Mouse (Mus musculus) midbrain, embryonic 12.5 days (tissue): ENCODE results near the gene Rasa2. TPM values are rescaled to one million over a fixed set of nuclear protein-coding genes. Genes with fewer than 3 reads are reported as not detected.
"Not testable (repeated sequence)": the region's sequence is repeated elsewhere in the genome, so short reads cannot be mapped to it uniquely, and the experiment has no call there.

Source experiments
- ATAC-seq: fragments of 200-750 bp; cut with Nextera tagmentation; 2 replicates; pipeline ENCODE4 v1.8.0; 2017; ENCODE audit warnings: low read depth, moderate TSS enrichment, moderate library complexity; ENCODE audit not compliant: low FRiP score
- H3K27ac ChIP-seq: fragments of 300-500 bp; sonication (generic); replicated peaks from 2 replicates; pipeline ENCODE4 v1.5.1; 2016; ENCODE audit warnings: mild to moderate bottlenecking
- H3K27me3 ChIP-seq: fragments of 300-500 bp; sonication (generic); 2 replicates; pipeline ENCODE4 v1.6.1; 2016; ENCODE audit warnings: mild to moderate bottlenecking
- H3K36me3 ChIP-seq: fragments of 300-500 bp; sonication (generic); 2 replicates; pipeline ENCODE4 v1.6.1; 2016
- H3K4me1 ChIP-seq: fragments of 300-500 bp; sonication (generic); 2 replicates; pipeline ENCODE4 v1.6.1; 2016
- H3K4me2 ChIP-seq: fragments of 300-500 bp; sonication (generic); replicated peaks from 2 replicates; pipeline ENCODE4 v1.6.1; 2016; ENCODE audit warnings: mild to moderate bottlenecking, moderate library complexity
- H3K4me3 ChIP-seq: fragments of 300-500 bp; sonication (generic); 2 replicates; pipeline ENCODE4 v1.5.1; 2016; ENCODE audit warnings: mild to moderate bottlenecking
- H3K9ac ChIP-seq: fragments of 300-500 bp; sonication (generic); replicated peaks from 2 replicates; pipeline ENCODE4 v1.6.1; 2016; ENCODE audit warnings: mild to moderate bottlenecking, moderate library complexity
- H3K9me3 ChIP-seq: fragments of 300-500 bp; sonication (generic); 2 replicates; pipeline ENCODE4 v1.6.1; 2016; ENCODE audit warnings: mild to moderate bottlenecking
- WGBS: fragments of 180-500 bp; shearing (Covaris S2); methylation state at CpG from one replicate; pipeline ENCODE4 v1.1.7; 2016; 5-methylcytosine and 5-hydroxymethylcytosine counted together
- polyA plus RNA-seq: library from polyadenylated mRNA; unstranded; fragments of >200 nt; fragmentation: Nextera tagmentation; extraction: Ambion mirVana; gene quantifications from 2 replicates; pipeline ENCODE4 v1.2.1, GENCODE M21; 2016

Rasa2 gene
- polyA plus RNA-seq, 1 experiment from 2014 or later: 16.4 TPM

GRCm38 (mm10) chr9:96660510-96661244 lies 29.3 kb upstream of the Rasa2 start:
- H3K9ac ChIP-seq: no peak overlapping the region
- H3K9me3 ChIP-seq: no peaks in the 10 kb centered on the region
- ATAC-seq: no peak
- WGBS: 73% methylated on average over 10 of the region's 10 CpGs
- H3K27ac ChIP-seq: no peak overlapping the region
- no peak overlapping the region for H3K4me3 ChIP-seq
- no peaks in the 10 kb centered on the region for H3K27me3 ChIP-seq
- H3K4me1 ChIP-seq: no peaks in the 10 kb centered on the region
- no peaks in the 10 kb centered on the region for H3K36me3 ChIP-seq
- H3K4me2 ChIP-seq: no peak overlapping the region

GRCm38 (mm10) chr9:96659801-96660200 lies 28.4 kb upstream of the Rasa2 start:
- Histone ChIP-seq H3K9me3 (no peaks in the 10 kb centered on the region), H3K4me2 (no peak overlapping the region), H3K4me1 (no peaks in the 10 kb centered on the region), H3K36me3 (no peaks in the 10 kb centered on the region), H3K27me3 (no peaks in the 10 kb centered on the region), H3K9ac (no peak overlapping the region), H3K27ac (no peak overlapping the region), H3K4me3 (no peak overlapping the region)
- 80% methylated on average over 2 of the region's 2 CpGs for WGBS
- ATAC-seq: no peak

- 81% methylated on average over 4 of the region's 4 CpGs for WGBS
- ATAC-seq: no peak
- no peaks in the 10 kb centered on the region for H3K9me3 ChIP-seq
- H3K27me3 ChIP-seq: peaks cover 4% of the 10 kb centered on the region; the same call in 1 of the 2 replicates
- H3K4me3 ChIP-seq: no peak overlapping the region
- no peaks in the 10 kb centered on the region for H3K4me1 ChIP-seq
- no peaks in the 10 kb centered on the region for H3K36me3 ChIP-seq
- no peak overlapping the region for H3K4me2 ChIP-seq
- no peak overlapping the region for H3K27ac ChIP-seq
- no peak overlapping the region for H3K9ac ChIP-seq
These were observed 22.1 kb upstream of the Rasa2 start for GRCm38 (mm10) chr9:96653538-96653937.

- no peaks in the 10 kb centered on the region for H3K36me3 ChIP-seq
- H3K27ac ChIP-seq: no peak overlapping the region
- ATAC-seq: no peak
- H3K4me3 ChIP-seq: no peak overlapping the region
- no peak overlapping the region for H3K4me2 ChIP-seq
- 64% methylated on average over 6 of the region's 6 CpGs for WGBS
- H3K9me3 ChIP-seq: no peaks in the 10 kb centered on the region
- peaks cover 4% of the 10 kb centered on the region; the same call in 1 of the 2 replicates for H3K27me3 ChIP-seq
- H3K4me1 ChIP-seq: no peaks in the 10 kb centered on the region
- H3K9ac ChIP-seq: no peak overlapping the region
These were observed 21.3 kb upstream of the Rasa2 start for GRCm38 (mm10) chr9:96652763-96653162.

GRCm38 (mm10) chr9:96650807-96651206 lies 19.4 kb upstream of the Rasa2 start:
- peaks cover 4% of the 10 kb centered on the region; the same call in 1 of the 2 replicates for H3K27me3 ChIP-seq
- no peak overlapping the region for H3K9ac ChIP-seq
- H3K4me2 ChIP-seq: no peak overlapping the region
- WGBS: 87% methylated on average over 7 of the region's 7 CpGs
- H3K4me3 ChIP-seq: no peak overlapping the region
- no peaks in the 10 kb centered on the region for H3K4me1 ChIP-seq
- no peaks in the 10 kb centered on the region for H3K9me3 ChIP-seq
- ATAC-seq: no peak
- no peaks in the 10 kb centered on the region for H3K36me3 ChIP-seq
- no peak overlapping the region for H3K27ac ChIP-seq

GRCm38 (mm10) chr9:96649924-96650323 lies 18.5 kb upstream of the Rasa2 start:
- peaks cover 4% of the 10 kb centered on the region; the same call in 1 of the 2 replicates for H3K27me3 ChIP-seq
- H3K4me2 ChIP-seq: no peak overlapping the region
- no peak overlapping the region for H3K4me3 ChIP-seq
- no peak overlapping the region for H3K27ac ChIP-seq
- no peak overlapping the region for H3K9ac ChIP-seq
- H3K4me1 ChIP-seq: no peaks in the 10 kb centered on the region
- no peak for ATAC-seq
- WGBS: 68% methylated on average over 9 of the region's 9 CpGs
- H3K9me3 ChIP-seq: no peaks in the 10 kb centered on the region
- H3K36me3 ChIP-seq: no peaks in the 10 kb centered on the region

GRCm38 (mm10) chr9:96649362-96649761 lies 17.9 kb upstream of the Rasa2 start:
- 95% methylated on average over 4 of the region's 4 CpGs for WGBS
- ATAC-seq: no peak

GRCm38 (mm10) chr9:96646668-96647295 lies 15.4 kb upstream of the Rasa2 start:
- H3K27ac ChIP-seq: no peak overlapping the region
- peaks cover 4% of the 10 kb centered on the region; the same call in 1 of the 2 replicates for H3K27me3 ChIP-seq
- 66% methylated on average over 2 of the region's 2 CpGs for WGBS
- no peak for ATAC-seq
- no peak overlapping the region for H3K4me2 ChIP-seq
- H3K4me3 ChIP-seq: no peak overlapping the region
- no peaks in the 10 kb centered on the region for H3K9me3 ChIP-seq
- H3K4me1 ChIP-seq: no peaks in the 10 kb centered on the region
- no peak overlapping the region for H3K9ac ChIP-seq
- no peaks in the 10 kb centered on the region for H3K36me3 ChIP-seq

More at GRCm38 (mm10) chr9:96649362-96649761, 17.9 kb upstream of the Rasa2 start:
- H3K27me3 ChIP-seq: peaks cover 4% of the 10 kb centered on the region; the same call in 1 of the 2 replicates
- no peak overlapping the region for H3K9ac ChIP-seq
- no peak overlapping the region for H3K4me3 ChIP-seq
- no peak overlapping the region for H3K4me2 ChIP-seq
- H3K36me3 ChIP-seq: no peaks in the 10 kb centered on the region
- no peaks in the 10 kb centered on the region for H3K4me1 ChIP-seq
- H3K27ac ChIP-seq: no peak overlapping the region
- no peaks in the 10 kb centered on the region for H3K9me3 ChIP-seq

GRCm38 (mm10) chr9:96644840-96645239 lies 13.4 kb upstream of the Rasa2 start:
- no peak overlapping the region for H3K9ac ChIP-seq
- H3K4me2 ChIP-seq: no peak overlapping the region
- H3K27ac ChIP-seq: no peak overlapping the region
- WGBS: 92% methylated on average over 2 of the region's 2 CpGs
- peaks cover 5% of the 10 kb centered on the region; the same call in 1 of the 2 replicates for H3K27me3 ChIP-seq
- H3K9me3 ChIP-seq: no peaks in the 10 kb centered on the region
- no peaks in the 10 kb centered on the region for H3K36me3 ChIP-seq
- no peak overlapping the region for H3K4me3 ChIP-seq
- ATAC-seq: no peak
- no peaks in the 10 kb centered on the region for H3K4me1 ChIP-seq

- not testable (repeated sequence) for H3K9me3 ChIP-seq, H3K36me3 ChIP-seq, ATAC-seq, H3K9ac ChIP-seq, H3K4me1 ChIP-seq, H3K4me3 ChIP-seq, H3K27ac ChIP-seq, H3K4me2 ChIP-seq, H3K27me3 ChIP-seq
- WGBS: 92% methylated on average over 3 of the region's 3 CpGs
These were observed 12.6 kb upstream of the Rasa2 start for GRCm38 (mm10) chr9:96644002-96644401.

- 88% methylated on average over 7 of the region's 7 CpGs for WGBS
- Histone ChIP-seq H3K4me1 (no peaks in the 10 kb centered on the region; the same call in 1 of the 2 replicates), H3K4me2 (no peak overlapping the region), H3K9me3 (no peaks in the 10 kb centered on the region), H3K4me3 (no peak overlapping the region), H3K27me3 (peaks cover 9% of the 10 kb centered on the region; the same call in 1 of the 2 replicates), H3K36me3 (no peaks in the 10 kb centered on the region), H3K27ac (no peak overlapping the region), H3K9ac (no peak overlapping the region)
- ATAC-seq: no peak
These were observed 8.0 kb upstream of the Rasa2 start for GRCm38 (mm10) chr9:96639451-96639850.

- ATAC-seq: no peak
These were observed 7.1 kb upstream of the Rasa2 start for GRCm38 (mm10) chr9:96638508-96638907.

More at GRCm38 (mm10) chr9:96638508-96638907, 7.1 kb upstream of the Rasa2 start:
- Histone ChIP-seq H3K4me2 (no peak overlapping the region), H3K27me3 (peaks cover 13% of the 10 kb centered on the region), H3K36me3 (no peaks in the 10 kb centered on the region), H3K9me3 (no peaks in the 10 kb centered on the region), H3K9ac (no peak overlapping the region), H3K4me3 (no peak overlapping the region), H3K4me1 (no peaks in the 10 kb centered on the region; the same call in 1 of the 2 replicates), H3K27ac (no peak overlapping the region)
- WGBS: 92% methylated on average over 7 of the region's 7 CpGs
